Mouse (Mus musculus) v-Abl transformed pro-B cells (cell line): Measurements from ENCODE around the gene Mat2a.
"Not testable (repeated sequence)": the region's sequence is repeated elsewhere in the genome, so short reads cannot be mapped to it uniquely, and the experiment has no call there.

Experiments
- in situ Hi-C, 2 experiments: fragments of 400-800 bp; cut with MboI; formaldehyde crosslinking; loops; one replicate each; pipeline ENCODE4 v1.15.1; 2025; ENCODE audit not compliant: unreplicated experiment in 2 of 2

The Mat2a gene

GRCm38 (mm10) chr6:72439355-72440185 lies at the start of gene Mat2a:
Gene Mat2a, minus strand, starts transcription at chr6:72439558.
- in situ Hi-C loops, result no loop called here

GRCm38 (mm10) chr6:72488850-72489249 lies 49.5 kb upstream of the Mat2a start:
- in situ Hi-C loops, result no loop called here

DNA sequence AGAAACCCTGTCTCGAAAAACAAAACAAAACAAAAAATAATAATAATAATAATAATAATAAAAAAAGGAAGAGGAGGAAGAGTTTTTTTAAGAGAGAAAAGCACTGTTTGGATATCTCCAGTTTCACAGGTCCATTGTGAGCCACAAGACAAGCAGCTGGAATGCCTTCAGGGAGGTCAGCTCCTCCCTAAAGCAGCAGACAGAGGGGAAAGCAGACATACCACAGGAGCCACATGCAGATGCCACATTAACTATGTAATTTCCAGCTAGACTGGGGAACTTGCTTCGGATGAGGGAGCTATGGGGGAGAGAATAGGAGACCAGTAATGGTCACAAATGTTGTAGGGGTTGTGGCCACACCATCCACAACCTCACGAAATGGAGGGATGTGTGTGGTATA lies 47.9 kb upstream of the Mat2a start:
- in situ Hi-C loops, result no loop called here

- in situ Hi-C loops, result no loop called here
Measured at GRCm38 (mm10) chr6:72486307-72486706, 46.9 kb upstream of the Mat2a start.

DNA sequence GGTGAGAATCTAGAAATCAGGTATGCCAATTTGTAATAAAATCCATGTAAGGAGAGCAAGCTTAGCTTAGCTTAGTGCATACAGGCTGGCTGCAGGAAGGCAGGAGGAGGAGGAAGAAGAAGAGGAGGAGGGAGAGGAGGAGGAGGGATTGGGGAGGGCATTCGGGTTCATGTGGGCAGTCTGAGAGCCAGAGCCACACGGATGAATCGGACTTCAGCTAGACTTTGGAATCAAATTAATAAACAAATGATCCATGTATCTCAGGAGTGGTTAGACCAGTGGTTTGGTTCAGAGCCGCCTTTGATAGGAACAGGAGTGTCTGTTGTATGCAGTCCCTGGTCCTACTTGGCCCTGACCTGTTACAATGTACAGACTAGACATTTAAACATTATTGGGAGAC lies 45.5 kb upstream of the Mat2a start:
- in situ Hi-C loops, result no loop called here

DNA sequence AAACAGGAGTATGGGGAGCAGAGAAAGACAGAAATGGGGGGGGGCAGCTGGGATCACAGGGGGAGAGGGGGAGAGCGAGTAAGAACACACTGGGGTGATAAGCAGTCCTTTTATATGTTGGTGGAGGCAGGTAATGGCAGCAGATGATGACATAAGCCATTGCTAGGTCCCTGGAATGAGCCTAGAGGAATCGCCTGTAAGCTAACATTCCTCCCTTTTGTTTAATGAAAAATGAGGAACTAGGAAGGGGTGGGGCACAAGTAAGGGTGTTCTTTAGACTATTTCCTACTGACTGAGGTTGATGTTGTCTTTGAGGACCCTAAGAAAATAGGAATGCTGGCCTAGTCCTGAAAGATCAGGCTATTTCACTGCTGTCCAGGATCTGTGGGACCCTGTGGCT lies 42.8 kb upstream of the Mat2a start:
- in situ Hi-C loops, result no loop called here

GRCm38 (mm10) chr6:72480422-72480702 lies 41.0 kb upstream of the Mat2a start:
- in situ Hi-C loops, result no loop called here

- in situ Hi-C loops, result no loop called here
Measured at GRCm38 (mm10) chr6:72479645-72480421, 40.5 kb upstream of the Mat2a start.

DNA sequence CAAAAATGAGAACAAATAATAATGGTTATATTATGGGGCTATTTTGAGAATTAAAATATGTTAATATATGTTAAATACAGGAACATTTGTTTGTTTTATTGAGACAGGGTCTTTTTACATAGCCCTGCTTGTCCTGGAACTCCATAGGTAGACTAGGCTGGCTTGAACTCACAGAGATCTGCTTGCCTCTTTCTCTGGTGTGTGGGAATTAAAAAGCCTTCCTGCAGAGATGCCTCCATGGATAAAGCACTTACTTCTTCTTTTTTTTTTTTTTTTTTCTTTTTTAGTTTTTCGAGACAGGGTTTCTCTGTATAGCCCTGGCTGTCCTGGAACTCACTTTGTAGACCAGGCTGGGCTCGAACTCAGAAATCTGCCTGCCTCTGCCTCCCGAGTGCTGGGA lies 39.3 kb upstream of the Mat2a start:
- in situ Hi-C loops, result not testable (repeated sequence)

DNA sequence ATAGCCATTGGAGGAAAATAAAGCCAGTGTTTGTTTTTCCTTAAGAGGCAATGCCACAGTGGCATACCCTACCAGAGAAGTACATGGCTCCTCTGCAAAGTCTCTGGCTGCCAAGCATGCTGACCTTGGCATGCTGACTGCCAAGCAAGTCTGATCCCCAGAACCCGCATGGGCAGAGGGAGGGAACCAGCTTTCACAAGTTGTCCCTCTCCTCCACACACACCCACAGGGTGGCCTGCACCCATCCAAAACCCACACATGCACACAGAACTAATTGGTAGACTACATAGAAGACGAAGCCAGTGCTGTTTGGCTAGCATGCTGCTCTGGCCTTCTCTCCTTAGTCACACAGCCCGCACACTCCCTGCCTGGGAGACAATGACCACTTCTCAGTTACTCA lies 38.3 kb upstream of the Mat2a start:
- in situ Hi-C loops, result no loop called here

DNA sequence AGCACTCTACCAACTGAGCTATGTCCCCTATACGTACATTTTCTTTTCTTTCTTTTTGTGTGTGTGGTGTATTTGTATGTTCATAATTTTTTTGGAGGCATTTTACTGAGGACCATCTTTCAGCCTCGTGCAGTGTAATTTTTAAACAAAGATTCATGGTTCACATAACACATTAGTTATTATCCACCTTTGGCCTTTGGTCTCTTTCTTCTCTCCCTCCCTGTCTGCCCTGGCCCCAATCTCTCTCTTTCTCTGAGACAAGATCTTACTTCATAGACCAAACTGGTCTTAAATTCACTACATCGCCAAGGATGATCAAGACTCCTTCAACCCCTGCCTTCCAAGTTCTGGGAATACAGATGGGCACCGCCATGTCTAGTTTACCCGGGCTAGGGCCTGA lies 37.5 kb upstream of the Mat2a start:
- in situ Hi-C loops, result no loop called here

GRCm38 (mm10) chr6:72475221-72475985 lies 36.0 kb upstream of the Mat2a start:
- in situ Hi-C loops, result no loop called here

DNA sequence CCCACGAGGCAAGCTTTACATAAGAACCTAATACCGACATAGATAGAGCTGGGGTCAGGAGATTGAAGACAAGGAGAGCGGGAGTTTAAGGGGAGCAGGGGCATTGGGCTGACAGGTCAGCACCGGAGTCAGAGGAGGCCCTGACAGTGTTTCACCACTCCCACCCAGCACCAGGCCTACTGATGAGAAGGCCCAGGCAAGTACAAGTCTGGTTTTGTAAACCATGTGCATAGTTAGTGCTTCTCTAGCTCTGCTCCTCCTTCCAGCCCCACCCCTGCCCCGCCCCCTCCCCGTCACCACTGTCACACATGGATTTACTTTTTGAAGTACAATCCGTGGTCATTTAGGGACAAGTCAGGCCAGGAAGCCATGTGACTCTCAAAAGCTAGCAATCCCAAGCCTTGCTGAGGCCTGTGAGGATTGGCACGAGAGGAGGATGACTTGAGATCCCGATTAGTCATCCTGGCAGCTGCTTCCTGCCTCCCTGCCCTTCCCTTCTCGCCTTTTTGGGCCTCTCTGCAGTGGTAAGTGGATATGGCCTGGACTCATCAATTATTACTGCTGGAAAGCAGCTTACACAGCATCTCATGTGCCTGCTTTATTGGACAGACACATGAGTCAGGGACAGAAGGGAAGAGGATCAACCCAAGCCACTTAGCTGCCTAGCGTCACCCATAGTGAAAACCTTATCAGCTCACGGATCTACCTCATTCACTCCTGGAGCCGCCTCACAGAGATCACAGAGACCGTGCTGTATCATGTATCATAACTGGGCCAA lies 34.1 kb upstream of the Mat2a start:
- in situ Hi-C loops, result no loop called here

DNA sequence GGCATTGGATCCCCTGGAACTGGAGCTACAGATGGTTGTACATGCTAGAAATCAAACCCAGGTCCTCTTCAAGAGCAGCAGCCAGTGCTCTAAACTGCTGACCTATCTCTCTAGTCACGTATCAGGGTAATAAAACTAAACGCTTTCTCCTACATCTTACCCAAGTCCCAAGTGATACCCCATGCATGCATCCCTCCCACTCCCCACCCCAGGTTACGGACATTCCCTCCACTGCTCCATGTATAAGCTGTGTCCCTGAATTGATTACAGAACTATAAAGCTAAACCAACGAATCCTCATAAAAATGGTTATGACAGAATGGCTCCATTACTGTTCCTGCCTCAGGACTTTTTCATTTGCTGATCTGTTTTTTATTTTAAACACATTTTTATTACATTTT lies 26.8 kb upstream of the Mat2a start:
- in situ Hi-C loops, result no loop called here

GRCm38 (mm10) chr6:72465361-72466157 lies 26.2 kb upstream of the Mat2a start:
- in situ Hi-C loops, result no loop called here

- in situ Hi-C loops, result not testable (repeated sequence)
Measured at GRCm38 (mm10) chr6:72462550-72463257, 23.3 kb upstream of the Mat2a start.

- in situ Hi-C loops, result no loop called here
Measured at GRCm38 (mm10) chr6:72460036-72460801, 20.9 kb upstream of the Mat2a start.

DNA sequence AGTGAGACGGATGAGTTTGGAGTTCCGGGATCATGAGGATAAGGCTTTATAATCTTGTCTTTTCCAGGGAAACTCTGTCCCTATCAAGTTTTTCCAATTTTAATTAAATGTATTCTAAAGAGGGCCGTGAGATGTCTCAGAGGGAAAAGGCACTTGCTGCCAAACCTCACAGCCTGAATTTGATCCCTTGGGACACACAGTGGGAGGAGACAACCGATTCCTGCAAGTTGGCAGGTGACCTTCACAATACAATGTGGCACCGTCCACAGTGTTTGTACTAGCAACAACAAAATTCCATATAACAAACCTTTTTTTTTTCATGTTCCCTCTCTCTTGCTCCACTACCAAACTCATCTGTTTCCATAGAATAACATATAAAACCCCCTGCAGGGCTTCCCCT lies 19.6 kb upstream of the Mat2a start:
- in situ Hi-C loops, result no loop called here

GRCm38 (mm10) chr6:72458418-72458817 lies 19.1 kb upstream of the Mat2a start:
- in situ Hi-C loops, result no loop called here
